Mouse (Mus musculus): Measurements from ENCODE around the gene Nek9.

DNA sequence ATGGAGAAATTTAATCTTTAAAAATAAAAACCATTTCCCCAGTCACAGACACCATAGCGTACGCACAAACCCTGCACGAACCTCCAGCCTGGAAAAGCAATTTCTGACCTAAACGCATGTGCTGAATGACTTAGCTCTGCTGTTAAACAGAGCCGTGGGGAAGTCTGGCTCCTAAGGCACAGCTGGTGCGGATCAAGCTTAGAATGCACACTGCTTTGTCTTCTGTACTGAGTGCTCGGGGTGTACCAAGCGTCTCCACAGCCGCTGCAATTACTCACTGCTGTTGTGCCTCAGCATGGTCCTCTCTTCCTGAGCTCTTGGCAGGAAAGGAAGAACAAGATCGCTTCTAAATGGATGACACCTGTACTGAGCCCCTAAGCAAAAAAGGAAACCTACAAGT is 76.7 kb downstream of the Nek9 start:
- TF ChIP-seq GATA1 (IDR thresholded peaks at IDR 0.05; ENCODE audit: borderline replicate concordance, low read length) (no peak), FLI1 (IDR thresholded peaks at IDR 0.05; ENCODE audit: low read length) (no peak)
